In the genomic region with DNA sequence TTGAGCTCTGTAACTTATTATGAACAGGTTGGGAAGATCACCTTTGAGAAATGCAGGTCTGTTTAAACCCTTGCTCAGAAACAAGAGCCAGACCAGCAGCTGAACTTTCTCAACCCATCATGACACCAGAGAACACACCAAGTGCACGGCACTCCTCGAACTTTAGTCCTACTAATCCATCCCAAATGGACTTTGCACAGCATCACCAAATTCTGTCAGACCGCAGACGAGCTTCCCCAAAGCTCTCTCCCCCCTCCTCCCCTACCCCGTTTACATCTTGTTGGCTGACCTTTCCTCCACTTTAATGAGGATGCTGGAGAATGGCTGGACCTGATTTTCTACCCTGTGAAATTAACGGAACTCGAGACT, we compare ENCODE assay signal across 16 mouse cellular contexts. TPM values are rescaled to one million over a fixed set of nuclear protein-coding genes. Genes with fewer than 3 reads are reported as not detected.
DNase-seq lines count a peak whose midpoint lies in the region; ATAC-seq and TF ChIP-seq lines count a peak whose summit lies in the region.
"Had no signal": no experiment of that assay in that cellular context is flagged by ENCODE, and none has a peak within 500 bp of the region (broad histone marks: within the 10 kb centered on the region; RNA-seq: fewer than 3 reads in every experiment).

No protein-coding gene starts in this region.

- TF ChIP-seq CTCF in gastrocnemius, adult 2 months (IDR thresholded peaks at IDR 0.05) = no peak

- no peak for ATAC-seq in midbrain, embryonic 16.5 days
- no peak for ATAC-seq in forebrain, embryonic 15.5 days (replicated peaks)
- no peak for ATAC-seq in midbrain, embryonic 13.5 days

- H3K27me3 ChIP-seq in midbrain, embryonic 10.5 days (ENCODE audit: low read depth, poor library complexity, severe bottlenecking) = peaks cover 44% of the 10 kb centered on the region
- H3K27me3 ChIP-seq in midbrain, embryonic 16.5 days (ENCODE audit: control insufficient read depth, insufficient read depth, low read depth, low read length) = no peaks in the 10 kb centered on the region
- H3K27me3 ChIP-seq in embryonic facial prominence, embryonic 10.5 days (replicated peaks; ENCODE audit: low read depth, poor library complexity, severe bottlenecking) = 0 out of 2 replicates have a peak, but pooled peaks cover 6% of the 10 kb centered on the region
- no peaks in the 10 kb centered on the region for H3K27me3 ChIP-seq in forebrain, embryonic 15.5 days
- no peaks in the 10 kb centered on the region for H3K27me3 ChIP-seq in midbrain, embryonic 13.5 days
- H3K27me3 ChIP-seq: heart, embryonic 15.5 days; liver, embryonic 15.5 days had no signal

- H3K27ac ChIP-seq in midbrain, embryonic 10.5 days (replicated peaks) = peak overlapping the region; percentile 79
- no peak overlapping the region for H3K27ac ChIP-seq in midbrain, embryonic 16.5 days (ENCODE audit: low read length)
- no peak overlapping the region for H3K27ac ChIP-seq in embryonic facial prominence, embryonic 10.5 days (replicated peaks)
- H3K27ac ChIP-seq in forebrain, embryonic 15.5 days (replicated peaks) = peak overlapping the region; percentile 83
- H3K27ac ChIP-seq in midbrain, embryonic 13.5 days = peak overlapping the region; percentile 84
- no peak overlapping the region for H3K27ac ChIP-seq in gastrocnemius, adult 2 months
- H3K27ac ChIP-seq: heart, embryonic 15.5 days; liver, embryonic 15.5 days had no signal

- H3K9me3 ChIP-seq in midbrain, embryonic 10.5 days (replicated peaks) = no peaks in the 10 kb centered on the region
- no peaks in the 10 kb centered on the region for H3K9me3 ChIP-seq in midbrain, embryonic 16.5 days (replicated peaks; ENCODE audit: control insufficient read depth, low read length, poor library complexity, severe bottlenecking)
- no peaks in the 10 kb centered on the region for H3K9me3 ChIP-seq in embryonic facial prominence, embryonic 10.5 days
- H3K9me3 ChIP-seq in forebrain, embryonic 15.5 days = no peaks in the 10 kb centered on the region
- H3K9me3 ChIP-seq in midbrain, embryonic 13.5 days = no peaks in the 10 kb centered on the region
- H3K9me3 ChIP-seq: heart, embryonic 15.5 days; liver, embryonic 15.5 days had no signal

- H3K4me2 ChIP-seq in midbrain, embryonic 16.5 days (ENCODE audit: low read length) = no peak overlapping the region; the same call in 1 of the 2 replicates
- peak overlapping the region; percentile 39 for H3K4me2 ChIP-seq in forebrain, embryonic 15.5 days (replicated peaks)
- H3K4me2 ChIP-seq in midbrain, embryonic 13.5 days (replicated peaks) = peak overlapping the region; percentile 41
- H3K4me2 ChIP-seq: liver, embryonic 15.5 days had no signal

- intact Hi-C loops in gastrocnemius, adult 2 months (cut with DNase I) = no loop called here

- WGBS in midbrain, embryonic 10.5 days = 11% methylated on average over 7 of the region's 7 CpGs
- WGBS in midbrain, embryonic 16.5 days = 12% methylated on average over 7 of the region's 7 CpGs
- WGBS in embryonic facial prominence, embryonic 10.5 days = 6% methylated on average over 7 of the region's 7 CpGs
- 6% methylated on average over 7 of the region's 7 CpGs for WGBS in forebrain, embryonic 15.5 days
- WGBS in midbrain, embryonic 13.5 days = 8% methylated on average over 7 of the region's 7 CpGs

- peak overlapping the region; percentile 38 for H3K4me3 ChIP-seq in midbrain, embryonic 10.5 days
- no peak overlapping the region for H3K4me3 ChIP-seq in midbrain, embryonic 16.5 days (ENCODE audit: low read depth, low read length)
- H3K4me3 ChIP-seq in embryonic facial prominence, embryonic 10.5 days = peak overlapping the region; percentile 38; the same call in 1 of the 2 replicates
- 0 out of 2 replicates have a peak overlapping the region, but pooled peaks have one; percentile 8 for H3K4me3 ChIP-seq in forebrain, embryonic 15.5 days
- no peak overlapping the region for H3K4me3 ChIP-seq in midbrain, embryonic 13.5 days (replicated peaks)
- no peak overlapping the region for H3K4me3 ChIP-seq in gastrocnemius, adult 2 months
- H3K4me3 ChIP-seq: heart, embryonic 15.5 days; liver, embryonic 15.5 days had no signal

- H3K4me1 ChIP-seq in midbrain, embryonic 10.5 days = peaks cover 99% of the 10 kb centered on the region
- H3K4me1 ChIP-seq in midbrain, embryonic 16.5 days (ENCODE audit: control insufficient read depth, insufficient read depth, low read length) = peaks cover 39% of the 10 kb centered on the region
- peaks cover 82% of the 10 kb centered on the region for H3K4me1 ChIP-seq in embryonic facial prominence, embryonic 10.5 days
- H3K4me1 ChIP-seq in forebrain, embryonic 15.5 days = peaks cover 88% of the 10 kb centered on the region
- H3K4me1 ChIP-seq in midbrain, embryonic 13.5 days (replicated peaks) = peaks cover 77% of the 10 kb centered on the region
- H3K4me1 ChIP-seq: liver, embryonic 15.5 days had no signal

- no peak for DNase-seq in midbrain, embryonic 10.5 days (ENCODE audit: low spot score)
- DNase-seq in embryonic facial prominence, embryonic 10.5 days (ENCODE audit: low spot score) = no peak
- DNase-seq in gastrocnemius, adult 2 months = no peak
- no peak for DNase-seq in B cell, adult 2 months
- DNase-seq in spleen, adult 18-20 months = no peak
- DNase-seq: cerebellum, adult 18-20 months; gastrocnemius, postnatal 14 days; layer of hippocampus, adult 9-11 months; lung, postnatal 4 days; right cerebral cortex, postnatal 4 days; thymus, adult 2 months had no signal

- H3K36me3 ChIP-seq in midbrain, embryonic 10.5 days = peaks cover 13% of the 10 kb centered on the region
- no peaks in the 10 kb centered on the region for H3K36me3 ChIP-seq in midbrain, embryonic 16.5 days (ENCODE audit: control insufficient read depth, insufficient read depth, low read length)
- peaks cover 29% of the 10 kb centered on the region for H3K36me3 ChIP-seq in embryonic facial prominence, embryonic 10.5 days (replicated peaks)
- H3K36me3 ChIP-seq in forebrain, embryonic 15.5 days = no peaks in the 10 kb centered on the region
- H3K36me3 ChIP-seq in midbrain, embryonic 13.5 days = 0 out of 2 replicates have a peak, but pooled peaks cover 4% of the 10 kb centered on the region
- H3K36me3 ChIP-seq: heart, embryonic 15.5 days; liver, embryonic 15.5 days had no signal

- H3K9ac ChIP-seq in midbrain, embryonic 16.5 days (ENCODE audit: low read depth, low read length) = no peak overlapping the region
- H3K9ac ChIP-seq in forebrain, embryonic 15.5 days (replicated peaks) = no peak overlapping the region; the same call in 1 of the 2 replicates
- no peak overlapping the region for H3K9ac ChIP-seq in midbrain, embryonic 13.5 days (replicated peaks)
- H3K9ac ChIP-seq: heart, embryonic 15.5 days; liver, embryonic 15.5 days had no signal

RNA-seq across cellular contexts. Expression of a gene that starts 19.1 kb away (rescaled TPM):
- 17.1 and 22.9 TPM in 2 replicates for polyA plus RNA-seq in midbrain, embryonic 10.5 days (2016; fragmentation: Nextera tagmentation; extraction: Ambion mirVana)
- polyA plus RNA-seq in midbrain, embryonic 16.5 days (2015; fragmentation: Nextera tagmentation; extraction: Ambion mirVana) = 30.4 and 36.8 TPM in 2 replicates
- polyA plus RNA-seq in embryonic facial prominence, embryonic 10.5 days (2016; fragmentation: Nextera tagmentation; extraction: Ambion mirVana) = 26.2 and 29.1 TPM in 2 replicates
- polyA plus RNA-seq in forebrain, embryonic 15.5 days (2015; fragmentation: Nextera tagmentation; extraction: Ambion mirVana) = 93.3 and 95.7 TPM in 2 replicates
- 36.5 and 37.5 TPM in 2 replicates for polyA plus RNA-seq in midbrain, embryonic 13.5 days (2015; fragmentation: Nextera tagmentation; extraction: Ambion mirVana)
- total RNA-seq in gastrocnemius, adult 2 months (2021) = 1 to 10 TPM; 1.4 to 3.0 TPM

Comparison
In these comparisons a context has a peak if more than half of its experiments do, and no peak if none do; other contexts are left out.
1. H3K27ac ChIP-seq: peak in midbrain, embryonic 10.5 days (single experiment), forebrain, embryonic 15.5 days (single experiment) and midbrain, embryonic 13.5 days (single experiment); none in midbrain, embryonic 16.5 days (single experiment), embryonic facial prominence, embryonic 10.5 days (single experiment) and gastrocnemius, adult 2 months (single experiment).
2. H3K4me3 ChIP-seq: peak in midbrain, embryonic 10.5 days (single experiment), embryonic facial prominence, embryonic 10.5 days (single experiment) and forebrain, embryonic 15.5 days (single experiment); none in midbrain, embryonic 16.5 days (single experiment), midbrain, embryonic 13.5 days (single experiment) and gastrocnemius, adult 2 months (single experiment).